Mouse (Mus musculus) neural tube, embryonic 12.5 days (tissue): ENCODE measurements around the gene Ndufv1. TPM values are rescaled to one million over a fixed set of nuclear protein-coding genes. Genes with fewer than 3 reads are reported as not detected.
A peak's percentile ranks its signal among the peaks of the same experiment; 100 is the strongest.
"Not testable (repeated sequence)": the region's sequence is repeated elsewhere in the genome, so short reads cannot be mapped to it uniquely, and the experiment has no call there.

ENCODE experiments used
- ATAC-seq: fragments of 200-750 bp; cut with Nextera tagmentation; 2 replicates; pipeline ENCODE4 v1.8.0; 2017; ENCODE audit warnings: low read depth, mild to moderate bottlenecking, moderate TSS enrichment, moderate library complexity; ENCODE audit not compliant: low FRiP score
- H3K27ac ChIP-seq: fragments of 300-500 bp; sonication (generic); 2 replicates; pipeline ENCODE4 v1.5.1; 2016
- H3K27me3 ChIP-seq: fragments of 300-500 bp; sonication (generic); replicated peaks from 2 replicates; pipeline ENCODE4 v1.6.1; 2016; ENCODE audit warnings: mild to moderate bottlenecking
- H3K36me3 ChIP-seq: fragments of 300-500 bp; sonication (generic); 2 replicates; pipeline ENCODE4 v1.6.1; 2016; ENCODE audit warnings: mild to moderate bottlenecking
- H3K4me1 ChIP-seq: fragments of 300-500 bp; sonication (generic); 2 replicates; pipeline ENCODE4 v1.6.1; 2016
- H3K4me2 ChIP-seq: fragments of 300-500 bp; sonication (generic); replicated peaks from 2 replicates; pipeline ENCODE4 v1.6.1; 2016; ENCODE audit warnings: mild to moderate bottlenecking
- H3K4me3 ChIP-seq: fragments of 300-500 bp; sonication (generic); 2 replicates; pipeline ENCODE4 v1.5.1; 2016
- H3K9ac ChIP-seq: fragments of 300-500 bp; sonication (generic); 2 replicates; pipeline ENCODE4 v1.6.1; 2016; ENCODE audit warnings: mild to moderate bottlenecking
- H3K9me3 ChIP-seq: fragments of 300-500 bp; sonication (generic); 2 replicates; pipeline ENCODE4 v1.6.1; 2016; ENCODE audit warnings: mild to moderate bottlenecking
- WGBS: fragments of 180-500 bp; shearing (Covaris S2); methylation state at CpG from one replicate; pipeline ENCODE4 v1.1.7; 2016; 5-methylcytosine and 5-hydroxymethylcytosine counted together
- polyA plus RNA-seq: library from polyadenylated mRNA; unstranded; fragments of >200 nt; fragmentation: Nextera tagmentation; extraction: Ambion mirVana; gene quantifications from 2 replicates; pipeline ENCODE4 v1.2.1, GENCODE M21; 2016

Gene Ndufv1
- 201 and 209 TPM in 2 replicates for polyA plus RNA-seq

DNA sequence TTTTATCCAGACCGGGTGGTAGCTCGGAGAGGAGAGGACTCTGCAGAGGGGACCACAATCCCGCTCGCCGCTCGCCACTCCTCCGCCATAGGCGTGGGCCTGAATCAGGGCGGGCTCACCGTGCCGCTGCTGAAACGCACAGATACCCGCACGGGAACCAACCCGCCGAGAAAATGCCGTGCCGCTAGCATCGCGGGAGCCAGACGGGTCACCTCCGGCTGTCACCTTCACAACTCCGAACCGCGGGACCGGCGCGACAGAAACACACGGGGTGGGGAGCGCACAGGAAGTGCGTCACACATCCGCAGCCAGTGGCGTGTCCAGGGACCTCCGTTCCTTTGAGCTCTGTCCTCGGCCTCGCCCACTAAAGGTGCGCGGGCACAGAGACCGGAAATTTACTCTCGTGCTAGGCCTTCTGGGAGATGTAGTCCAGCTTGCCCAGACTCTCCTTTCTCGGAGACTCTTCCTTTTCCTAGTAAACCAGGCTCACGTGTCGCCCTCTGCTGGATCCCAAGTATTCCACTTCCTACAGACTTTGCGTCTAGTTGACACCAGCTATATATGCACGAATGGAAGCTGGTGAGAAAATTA is at the start of gene Ndufv1:
Gene Ndufv1, minus strand, starts transcription at position 375 of the 591 bp plus-strand sequence.
- WGBS, result under 1% methylated on average over 45 of the region's 45 CpGs
- H3K4me2 ChIP-seq, result peak within 1 kb of the TSS; percentile 67
- H3K9ac ChIP-seq, result peak within 1 kb of the TSS; percentile 78
- H3K27me3 ChIP-seq, result no peaks in the 10 kb centered on the region
- peak; percentile 100 for ATAC-seq
- peaks cover 6% of the 10 kb centered on the region for H3K4me1 ChIP-seq
- H3K4me3 ChIP-seq, result peak within 1 kb of the TSS; percentile 80
- H3K27ac ChIP-seq, result no peak within 1 kb of the TSS
- no peaks in the 10 kb centered on the region for H3K9me3 ChIP-seq
- H3K36me3 ChIP-seq, result peaks cover 30% of the 10 kb centered on the region

DNA sequence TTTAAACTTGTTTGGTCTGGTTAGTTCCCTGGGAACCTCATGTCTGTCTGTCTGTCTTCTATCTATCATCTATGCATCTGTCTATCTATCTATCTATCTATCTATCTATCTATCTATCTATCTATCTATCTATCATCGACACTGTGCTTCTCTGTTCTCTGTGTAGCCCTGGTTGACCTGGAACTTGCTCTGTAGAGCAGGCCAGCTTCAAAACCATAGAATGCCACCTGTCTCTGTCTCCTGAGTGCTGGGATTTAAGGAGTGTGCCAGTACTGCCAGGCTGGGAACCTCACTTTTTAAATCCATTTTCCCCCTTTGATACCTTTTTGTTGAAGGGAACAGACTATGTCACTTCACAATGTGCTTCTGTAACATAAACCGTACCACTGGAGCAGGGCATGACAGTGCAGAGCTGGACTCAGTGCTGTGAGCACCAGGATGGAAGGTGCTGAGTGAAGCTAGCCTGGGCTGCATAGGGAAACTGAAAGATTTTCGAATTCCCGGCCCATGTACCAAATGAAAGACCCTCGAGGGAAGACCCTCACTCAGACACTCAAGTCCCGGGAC is 48.4 kb upstream of the Ndufv1 start:
- no peaks in the 10 kb centered on the region for H3K9me3 ChIP-seq
- no peak overlapping the region for H3K27ac ChIP-seq
- H3K4me3 ChIP-seq, result no peak overlapping the region
- ATAC-seq, result no peak
- no peaks in the 10 kb centered on the region for H3K27me3 ChIP-seq
- WGBS, result 90% methylated on average over 6 of the region's 6 CpGs
- no peak overlapping the region for H3K9ac ChIP-seq
- H3K36me3 ChIP-seq, result no peaks in the 10 kb centered on the region
- H3K4me1 ChIP-seq, result no peaks in the 10 kb centered on the region
- H3K4me2 ChIP-seq, result no peak overlapping the region

DNA sequence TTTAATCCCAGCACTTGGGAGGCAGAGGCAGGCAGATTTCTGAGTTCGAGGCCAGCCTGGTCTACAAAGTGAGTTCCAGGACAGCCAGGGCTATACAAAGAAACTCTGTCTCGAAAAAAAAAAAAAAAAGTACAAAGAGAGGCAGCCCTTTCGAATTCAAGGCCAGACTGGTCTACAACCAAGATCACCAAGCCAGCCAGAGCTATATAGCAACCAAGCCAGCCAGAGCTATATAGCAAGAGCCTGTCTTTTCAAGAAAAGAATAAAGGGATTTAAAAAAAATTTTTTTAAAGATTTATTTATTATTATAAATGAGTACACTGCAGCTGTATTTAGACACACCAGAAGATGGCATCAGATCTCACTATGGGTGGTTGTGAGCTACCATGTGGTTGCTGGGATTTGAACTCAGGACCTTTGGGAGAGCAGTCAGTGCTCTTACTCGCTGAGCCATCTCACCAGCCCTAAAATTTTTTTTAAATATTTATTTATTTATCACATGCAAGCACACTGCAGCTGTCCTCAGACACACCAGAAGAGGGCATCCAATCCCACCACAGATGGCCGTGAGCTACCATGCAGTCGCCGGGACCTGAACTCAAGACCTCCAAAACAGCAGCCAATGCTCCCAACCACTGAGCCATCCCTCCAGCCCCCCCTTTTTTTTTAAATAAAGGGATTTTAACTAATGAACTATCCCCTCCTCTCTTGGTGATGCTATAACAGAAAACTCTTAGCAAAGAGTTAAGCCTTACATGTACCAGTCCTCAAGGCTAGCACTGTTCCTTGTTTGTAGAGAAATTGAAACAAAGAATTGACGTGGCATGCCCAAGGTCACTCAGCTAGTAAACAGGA is 47.7 kb upstream of the Ndufv1 start:
- not testable (repeated sequence) for H3K27ac ChIP-seq, H3K9ac ChIP-seq, H3K4me1 ChIP-seq, H3K4me3 ChIP-seq, H3K4me2 ChIP-seq, H3K27me3 ChIP-seq, H3K9me3 ChIP-seq, ATAC-seq, H3K36me3 ChIP-seq
- 85% methylated on average over 8 of the region's 8 CpGs for WGBS

DNA sequence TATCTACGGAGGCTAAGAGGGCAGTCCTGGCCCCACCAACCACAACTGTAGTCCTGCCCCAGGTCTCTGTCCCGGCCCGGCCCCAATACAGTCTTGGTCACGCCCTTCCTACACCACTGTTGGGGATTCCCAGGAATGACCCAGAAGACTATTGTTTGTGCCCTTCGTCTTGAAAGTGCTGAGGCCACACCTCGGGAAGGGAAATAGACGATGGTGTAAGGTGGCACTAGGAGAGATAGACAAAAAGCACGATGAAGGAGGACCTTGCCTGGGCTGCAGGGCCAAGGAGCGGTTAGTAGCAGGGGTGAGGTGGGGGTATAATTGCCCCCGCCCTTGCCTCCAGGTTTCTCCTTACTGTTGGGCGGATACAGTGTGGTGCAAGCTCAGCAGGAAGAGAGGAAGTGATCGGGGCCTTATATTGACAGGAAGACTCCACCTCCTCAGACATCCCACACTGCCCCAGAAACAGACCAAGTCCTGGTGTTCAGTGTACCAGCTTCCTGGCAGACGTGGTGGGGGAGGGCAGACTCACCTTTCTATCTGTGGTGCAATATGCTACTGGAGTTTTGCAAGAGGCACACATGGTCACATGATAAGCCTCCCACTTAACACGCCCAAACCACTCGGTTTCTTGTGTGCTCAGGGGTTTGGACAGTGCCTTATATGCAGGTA is 46.6 kb upstream of the Ndufv1 start, which contains the start of gene Gstp3:
Gene Gstp3, minus strand, starts transcription at position 501 of the 672 bp plus-strand sequence.
- no peak within 1 kb of the TSS for H3K27ac ChIP-seq
- H3K9ac ChIP-seq, result no peak within 1 kb of the TSS
- no peak within 1 kb of the TSS for H3K4me3 ChIP-seq
- no peaks in the 10 kb centered on the region for H3K4me1 ChIP-seq
- no peaks in the 10 kb centered on the region for H3K27me3 ChIP-seq
- no peak within 1 kb of the TSS for H3K4me2 ChIP-seq
- no peak for ATAC-seq
- H3K9me3 ChIP-seq, result no peaks in the 10 kb centered on the region
- 84% methylated on average over 15 of the region's 15 CpGs for WGBS
- H3K36me3 ChIP-seq, result no peaks in the 10 kb centered on the region

DNA sequence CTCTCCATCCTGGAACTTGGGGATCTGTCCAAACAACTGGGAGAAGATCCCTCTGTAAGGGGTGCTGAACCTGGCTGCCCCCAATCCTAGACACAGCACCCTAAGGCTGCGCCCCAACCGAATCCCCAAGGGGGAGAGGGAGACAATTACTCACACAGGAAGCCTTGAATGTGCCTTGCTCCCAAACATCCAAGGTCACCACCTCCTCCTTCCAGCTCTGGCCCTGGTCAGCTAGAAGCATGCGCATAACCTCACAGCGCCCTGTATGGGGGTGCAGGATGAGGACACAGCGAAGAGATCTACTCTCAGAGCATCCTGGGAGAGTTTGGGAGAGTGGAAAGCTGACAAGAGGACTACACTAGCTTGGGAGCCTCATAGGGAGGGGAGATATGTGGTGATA is 46.0 kb upstream of the Ndufv1 start:
- H3K36me3 ChIP-seq, result no peaks in the 10 kb centered on the region
- H3K9me3 ChIP-seq, result no peaks in the 10 kb centered on the region
- H3K27me3 ChIP-seq, result no peaks in the 10 kb centered on the region
- no peaks in the 10 kb centered on the region for H3K4me1 ChIP-seq
- H3K4me3 ChIP-seq, result no peak overlapping the region
- no peak overlapping the region for H3K27ac ChIP-seq
- H3K4me2 ChIP-seq, result no peak overlapping the region
- ATAC-seq, result no peak
- H3K9ac ChIP-seq, result no peak overlapping the region
- 95% methylated on average over 5 of the region's 5 CpGs for WGBS

DNA sequence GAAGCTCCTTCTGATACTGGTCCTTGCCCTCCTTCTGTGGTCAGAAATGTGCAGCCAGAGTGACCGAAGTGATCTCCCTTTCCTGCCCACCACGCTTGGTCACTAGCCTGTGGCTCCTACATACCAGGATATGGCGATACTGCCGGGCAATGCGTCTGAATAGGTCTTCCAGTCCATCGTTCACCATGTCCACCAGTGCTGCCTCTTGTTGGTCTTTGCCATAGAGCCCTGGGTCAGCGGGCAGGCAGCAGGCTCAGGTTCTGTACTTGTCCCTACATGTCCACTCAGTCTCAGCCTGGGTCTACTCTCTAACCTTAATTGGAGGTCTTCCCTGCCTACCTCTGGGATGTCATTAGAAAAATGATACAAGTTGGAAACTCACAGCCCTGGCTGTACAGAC is 45.4 kb upstream of the Ndufv1 start:
- 91% methylated on average over 7 of the region's 7 CpGs for WGBS
- no peak overlapping the region for H3K4me3 ChIP-seq
- H3K27ac ChIP-seq, result no peak overlapping the region

DNA sequence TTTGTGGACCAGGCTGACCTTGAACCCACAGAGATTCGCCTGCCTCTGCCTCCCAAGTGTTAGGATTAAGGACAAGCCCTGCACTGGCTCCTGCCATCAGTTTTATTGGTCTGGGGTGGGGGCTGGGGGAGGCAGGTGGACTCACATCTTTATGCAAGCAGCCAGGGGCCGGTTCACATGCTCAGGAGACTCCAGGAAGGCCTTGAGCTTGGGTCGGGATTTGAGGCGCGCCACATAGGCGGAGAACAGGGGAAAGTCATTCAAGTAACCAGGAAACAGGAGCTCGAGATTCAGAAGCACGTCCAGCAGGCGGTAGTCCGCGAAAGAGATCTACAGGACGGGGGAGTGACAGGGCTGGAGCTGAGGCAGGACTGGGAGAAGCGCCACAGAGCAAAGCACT is 44.8 kb upstream of the Ndufv1 start:
- H3K9me3 ChIP-seq, result no peaks in the 10 kb centered on the region
- no peak overlapping the region for H3K9ac ChIP-seq
- no peak overlapping the region for H3K27ac ChIP-seq
- no peaks in the 10 kb centered on the region for H3K27me3 ChIP-seq
- no peaks in the 10 kb centered on the region for H3K36me3 ChIP-seq
- whole genome bisulfite sequencing, result 84% methylated on average over 13 of the region's 13 CpGs
- no peak overlapping the region for H3K4me2 ChIP-seq
- H3K4me3 ChIP-seq, result no peak overlapping the region
- ATAC-seq, result no peak
- H3K4me1 ChIP-seq, result no peaks in the 10 kb centered on the region

More for the DNA sequence above, 45.4 kb upstream of the Ndufv1 start:
- Histone ChIP-seq H3K4me1 (no peaks in the 10 kb centered on the region), H3K9me3 (no peaks in the 10 kb centered on the region), H3K4me2 (no peak overlapping the region), H3K9ac (no peak overlapping the region), H3K36me3 (no peaks in the 10 kb centered on the region), H3K27me3 (no peaks in the 10 kb centered on the region)
- no peak for ATAC-seq

DNA sequence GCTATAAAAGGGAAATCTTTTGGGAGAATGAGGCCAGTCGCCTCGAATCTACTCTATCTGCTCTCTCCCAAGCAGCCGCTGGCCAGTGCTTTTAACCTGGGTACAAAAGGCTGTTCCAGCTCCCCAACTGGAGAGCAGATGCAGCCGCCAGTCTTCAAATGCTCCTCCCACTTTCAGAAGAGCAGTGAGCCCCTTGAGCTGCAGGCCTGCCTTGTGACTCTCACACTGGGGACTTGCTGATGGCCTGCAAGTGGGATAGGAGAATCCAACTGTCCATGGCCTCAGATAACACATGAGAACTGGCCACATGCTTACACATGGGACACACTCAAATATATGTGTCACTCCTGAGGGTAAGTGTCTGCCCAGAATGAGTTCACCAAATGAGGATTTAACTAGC is 44.1 kb upstream of the Ndufv1 start:
- Histone ChIP-seq H3K4me1 (no peaks in the 10 kb centered on the region), H3K4me2 (no peak overlapping the region), H3K36me3 (no peaks in the 10 kb centered on the region), H3K27me3 (no peaks in the 10 kb centered on the region), H3K9me3 (no peaks in the 10 kb centered on the region), H3K27ac (no peak overlapping the region), H3K4me3 (no peak overlapping the region), H3K9ac (no peak overlapping the region)
- ATAC-seq, result no peak
- 36% methylated on average over 4 of the region's 4 CpGs for WGBS

DNA sequence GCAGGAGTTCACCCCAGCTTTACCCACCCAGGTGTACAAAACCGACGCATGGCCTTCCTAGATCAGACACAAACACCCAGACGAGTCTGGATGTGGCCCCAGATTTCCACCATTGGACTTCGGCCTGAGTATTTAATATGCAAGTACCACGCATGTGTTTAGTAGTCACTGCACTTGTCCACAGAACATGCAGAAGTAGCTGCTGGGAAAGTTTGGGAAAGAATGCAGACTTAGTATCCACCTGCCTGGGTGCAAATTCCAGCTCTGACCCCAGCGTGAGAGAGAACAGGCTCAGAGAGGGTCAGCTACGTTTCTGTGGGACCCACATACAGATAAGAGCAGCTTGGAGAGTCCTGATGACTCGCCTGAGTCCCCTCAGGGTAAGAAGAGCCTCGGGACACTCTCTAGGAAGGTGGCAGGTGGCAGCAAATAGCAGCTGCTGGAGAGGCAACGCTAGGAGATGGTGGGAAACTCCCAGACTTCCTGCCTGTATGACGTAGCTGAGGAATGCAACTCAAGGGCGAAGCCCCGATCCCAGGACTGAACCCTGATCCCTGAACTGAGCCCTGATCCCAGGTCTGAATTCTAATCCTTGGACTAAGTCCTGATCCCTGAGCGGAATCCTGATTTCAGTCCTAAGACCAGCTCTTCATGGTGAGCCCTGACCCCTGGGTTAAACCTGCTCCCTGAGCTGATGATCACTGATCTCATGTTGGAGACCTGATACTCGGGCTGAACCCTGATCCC is 43.5 kb upstream of the Ndufv1 start:
- no peak for ATAC-seq
- 69% methylated on average over 15 of the region's 15 CpGs for WGBS
- Histone ChIP-seq H3K9ac (no peak overlapping the region), H3K9me3 (no peaks in the 10 kb centered on the region), H3K27me3 (no peaks in the 10 kb centered on the region), H3K4me1 (no peaks in the 10 kb centered on the region), H3K4me2 (no peak overlapping the region), H3K27ac (no peak overlapping the region), H3K36me3 (no peaks in the 10 kb centered on the region), H3K4me3 (no peak overlapping the region)

DNA sequence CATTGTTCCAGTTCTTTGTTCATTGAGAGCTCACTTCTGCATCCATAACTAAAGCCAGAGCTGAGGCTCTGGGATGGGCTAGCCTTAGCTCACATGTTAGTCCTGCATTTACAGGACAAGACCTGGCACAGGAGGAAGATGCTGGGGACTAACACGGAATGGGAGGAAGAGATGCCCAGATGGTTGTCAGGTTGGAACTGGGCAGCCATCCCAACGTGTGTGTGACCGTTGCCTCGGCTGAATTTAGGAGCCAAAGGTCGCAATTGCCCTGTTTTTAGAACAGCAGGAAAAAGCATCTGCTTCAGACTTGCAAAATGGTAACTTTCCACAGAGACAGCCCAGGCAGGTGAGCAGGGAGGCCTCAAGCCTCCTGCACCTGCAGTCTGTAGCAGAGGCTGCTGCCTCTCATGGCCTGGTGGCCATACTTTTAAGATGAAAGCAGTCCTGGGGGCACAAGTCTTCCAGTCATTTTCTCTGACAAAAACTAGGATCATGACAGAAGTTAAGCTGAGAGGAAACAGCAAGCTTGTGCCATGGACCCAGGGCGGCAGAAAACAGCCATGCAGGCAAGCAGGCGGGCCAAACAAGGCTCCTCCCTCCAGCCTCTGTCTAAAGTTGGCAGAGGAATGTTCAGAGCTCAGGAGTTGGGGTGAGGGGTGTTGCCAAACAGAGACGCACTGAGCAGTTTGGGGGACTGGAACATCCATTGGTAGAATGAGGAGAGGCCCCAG is 42.8 kb upstream of the Ndufv1 start:
- H3K4me3 ChIP-seq, result no peak overlapping the region
- no peak for ATAC-seq
- 73% methylated on average over 8 of the region's 8 CpGs for WGBS
- H3K36me3 ChIP-seq, result no peaks in the 10 kb centered on the region
- H3K4me1 ChIP-seq, result no peaks in the 10 kb centered on the region
- H3K9ac ChIP-seq, result no peak overlapping the region
- H3K27me3 ChIP-seq, result no peaks in the 10 kb centered on the region
- H3K4me2 ChIP-seq, result no peak overlapping the region
- H3K9me3 ChIP-seq, result no peaks in the 10 kb centered on the region
- no peak overlapping the region for H3K27ac ChIP-seq

DNA sequence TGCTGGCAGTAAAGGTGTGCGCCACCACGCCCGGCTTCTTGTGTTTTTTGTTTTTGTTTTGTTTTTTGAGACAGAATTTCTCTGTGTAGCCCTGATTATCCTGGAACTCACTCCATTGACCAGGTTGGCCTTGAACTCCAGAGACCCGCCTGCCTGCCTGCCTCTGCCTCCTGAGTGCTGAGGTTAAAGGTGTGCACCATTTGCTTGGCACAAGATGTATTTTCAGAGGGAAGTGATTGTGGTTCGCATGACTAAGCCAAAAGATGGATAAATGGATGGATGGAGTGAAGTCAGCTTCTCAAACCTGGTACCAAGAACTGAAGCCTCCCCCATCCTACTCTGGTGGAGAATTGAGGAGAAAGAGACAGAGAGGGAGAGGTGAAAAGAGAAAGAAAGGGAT is 42.0 kb upstream of the Ndufv1 start:
- ATAC-seq, result no peak
- no peak overlapping the region for H3K9ac ChIP-seq
- H3K27me3 ChIP-seq, result no peaks in the 10 kb centered on the region
- H3K36me3 ChIP-seq, result no peaks in the 10 kb centered on the region
- H3K4me1 ChIP-seq, result no peaks in the 10 kb centered on the region
- H3K4me3 ChIP-seq, result no peak overlapping the region
- WGBS, result 86% methylated on average over 5 of the region's 5 CpGs
- H3K9me3 ChIP-seq, result no peaks in the 10 kb centered on the region
- no peak overlapping the region for H3K27ac ChIP-seq
- no peak overlapping the region for H3K4me2 ChIP-seq
